Mouse (Mus musculus): ENCODE results near the gene Pbp2.

GRCm38 (mm10) chr6:135322749-135323148, 12.5 kb upstream of the Pbp2 start:
- TF ChIP-seq CTCF (IDR thresholded peaks at IDR 0.05; ENCODE audit: borderline replicate concordance, control insufficient read depth, extremely low read depth, insufficient read depth, low read length, poor library complexity) (no peak), POLR2A (IDR thresholded peaks at IDR 0.05; ENCODE audit: control insufficient read depth, extremely low read depth, insufficient read depth, low read length, poor library complexity) (no peak)

Data from thymus, adult 2 months (tissue).